Mouse (Mus musculus) layer of hippocampus, adult 11-12 months (tissue): ENCODE results near the gene Gm49336.

Source experiments
- DNase-seq: peaks from one replicate; pipeline ENCODE4 v3.0.0; 2022; ENCODE audit warnings: low spot score

Gm49336 gene

DNA sequence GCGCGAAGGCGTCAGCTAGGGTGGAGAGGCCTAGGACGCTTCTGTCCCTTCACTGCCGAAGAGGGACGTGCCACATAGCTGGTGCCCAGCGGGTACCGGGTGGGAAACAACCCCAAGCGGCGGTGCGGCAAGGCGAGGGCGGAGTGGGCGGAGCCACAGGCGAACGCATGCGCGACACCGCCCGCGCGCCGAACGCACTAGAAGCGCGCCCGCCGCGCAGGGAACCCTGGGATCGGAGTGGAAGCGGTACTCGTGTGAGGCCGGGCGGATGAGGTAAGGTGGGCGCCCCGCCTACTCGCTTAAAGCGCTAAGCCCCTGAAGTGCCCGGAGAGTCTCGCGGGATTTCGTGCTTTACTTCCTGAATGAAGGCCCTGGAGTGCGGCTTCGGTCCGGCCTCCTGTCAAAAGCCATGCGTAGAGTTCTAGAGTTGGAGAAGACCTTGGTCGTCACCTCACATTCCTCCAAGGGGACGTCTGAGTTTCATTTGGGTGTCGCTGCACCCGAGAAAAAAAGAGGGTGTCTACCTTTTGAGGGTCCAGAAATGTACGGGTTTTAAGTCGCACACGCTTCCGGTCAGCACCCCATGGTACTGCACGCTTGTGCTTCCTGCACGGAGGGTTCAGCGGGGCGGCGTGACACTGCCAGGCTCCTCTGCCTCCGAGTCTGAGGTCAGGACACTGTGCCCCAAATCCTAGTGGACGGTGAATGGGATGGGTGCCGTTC, at the start of gene Gm49336, which contains the start of gene Nupl1:
Gene Gm49336, minus strand, starts transcription at position 227 of the 723 bp plus-strand sequence.
Gene Nupl1, minus strand, starts transcription at position 151 of the 723 bp plus-strand sequence.
- peak; percentile 99 for DNase-seq

DNA sequence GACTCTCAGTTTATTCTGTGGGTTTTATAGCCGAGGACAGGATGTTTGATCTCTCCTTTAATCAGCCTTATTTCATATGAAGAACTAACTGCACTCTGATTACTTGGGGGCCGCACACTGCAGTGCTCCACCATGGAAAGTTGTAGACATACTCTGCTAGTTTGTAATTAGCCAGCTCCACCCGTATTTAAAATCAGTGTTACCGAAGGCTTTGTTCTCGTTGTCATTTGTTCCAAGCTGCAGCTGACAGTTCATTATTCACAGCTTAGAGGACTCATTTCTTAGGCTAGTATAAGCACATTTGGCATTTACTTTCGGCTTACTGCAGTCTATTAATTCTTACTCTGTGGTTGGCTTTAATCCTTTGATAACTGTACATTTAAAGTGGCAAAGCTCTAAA, 49.7 kb upstream of the Gm49336 start:
- DNase-seq: no peak

DNA sequence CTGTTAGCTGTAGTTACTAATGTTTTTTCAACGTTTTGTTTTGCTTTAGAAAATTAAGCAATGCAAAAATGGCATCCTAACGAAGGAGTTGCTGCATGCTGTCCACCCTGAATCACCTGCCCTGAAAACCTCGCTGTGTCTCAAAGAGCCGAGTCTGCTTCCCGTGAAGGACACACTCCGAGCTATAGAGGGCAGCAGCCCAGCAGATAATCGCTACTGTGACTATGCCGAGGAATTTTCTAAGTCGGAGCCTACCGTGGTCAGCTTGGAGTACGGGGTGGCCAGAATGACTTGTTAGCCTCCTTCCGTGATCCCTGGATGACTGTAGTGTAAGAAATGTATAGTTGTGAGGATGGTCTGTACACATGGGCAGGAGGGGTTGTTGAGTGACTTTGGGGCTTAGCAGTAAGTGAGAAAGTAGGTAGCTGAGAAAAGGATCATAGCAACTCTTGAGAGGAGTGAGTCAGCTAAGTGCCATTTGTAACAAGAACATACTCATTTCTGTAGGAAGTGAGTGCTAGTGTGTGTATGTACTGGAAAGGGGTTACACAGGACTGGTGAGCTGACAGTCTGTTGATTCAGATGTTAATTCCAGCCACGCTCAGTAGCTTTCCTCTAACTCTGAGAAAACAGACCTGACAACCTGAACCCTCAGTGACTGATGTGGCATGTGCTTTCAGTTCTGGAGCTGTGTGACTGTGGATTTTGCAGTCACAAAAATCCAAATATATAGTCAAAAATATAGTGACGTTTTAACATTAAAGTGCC, 49.1 kb upstream of the Gm49336 start:
- DNase-seq: peak; percentile 24

DNA sequence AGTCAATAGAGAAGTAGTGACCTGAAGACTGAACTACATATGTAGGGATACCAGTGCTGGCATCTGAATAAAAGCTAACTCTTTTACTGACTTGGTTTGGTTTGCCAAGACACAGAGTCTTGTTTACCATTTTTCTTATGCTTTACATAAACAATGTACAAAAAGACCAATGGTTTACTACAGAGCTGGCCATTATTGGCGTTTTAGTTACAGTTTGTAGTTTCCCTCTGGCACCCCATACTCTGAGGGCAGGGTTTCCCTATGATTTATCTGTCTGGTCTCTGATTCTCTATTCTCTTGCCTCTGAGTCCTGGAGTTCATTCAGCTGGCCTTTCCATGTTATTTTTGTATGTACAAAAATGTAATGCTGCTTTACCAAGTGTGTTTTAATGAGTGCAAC, 44.2 kb upstream of the Gm49336 start:
- DNase-seq: no peak

DNA sequence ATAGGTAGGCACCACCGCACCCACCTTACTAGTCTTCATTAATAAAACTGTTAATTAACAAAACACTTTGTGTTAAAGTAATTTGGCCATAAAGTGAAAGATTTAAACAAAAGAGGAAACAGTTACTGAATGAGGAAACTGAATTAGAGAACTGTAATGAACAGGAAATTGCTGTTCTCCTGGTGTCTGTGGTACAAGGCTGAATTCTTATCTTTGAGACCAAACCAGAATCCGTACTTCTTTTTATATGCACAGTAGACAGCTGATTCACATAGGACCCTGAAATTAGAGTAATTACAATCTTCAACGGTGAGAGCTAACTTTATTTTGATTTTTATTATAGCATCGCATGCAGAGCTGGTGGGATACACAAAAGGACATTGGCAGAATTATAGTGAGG, 39.1 kb upstream of the Gm49336 start:
- no peak for DNase-seq

DNA sequence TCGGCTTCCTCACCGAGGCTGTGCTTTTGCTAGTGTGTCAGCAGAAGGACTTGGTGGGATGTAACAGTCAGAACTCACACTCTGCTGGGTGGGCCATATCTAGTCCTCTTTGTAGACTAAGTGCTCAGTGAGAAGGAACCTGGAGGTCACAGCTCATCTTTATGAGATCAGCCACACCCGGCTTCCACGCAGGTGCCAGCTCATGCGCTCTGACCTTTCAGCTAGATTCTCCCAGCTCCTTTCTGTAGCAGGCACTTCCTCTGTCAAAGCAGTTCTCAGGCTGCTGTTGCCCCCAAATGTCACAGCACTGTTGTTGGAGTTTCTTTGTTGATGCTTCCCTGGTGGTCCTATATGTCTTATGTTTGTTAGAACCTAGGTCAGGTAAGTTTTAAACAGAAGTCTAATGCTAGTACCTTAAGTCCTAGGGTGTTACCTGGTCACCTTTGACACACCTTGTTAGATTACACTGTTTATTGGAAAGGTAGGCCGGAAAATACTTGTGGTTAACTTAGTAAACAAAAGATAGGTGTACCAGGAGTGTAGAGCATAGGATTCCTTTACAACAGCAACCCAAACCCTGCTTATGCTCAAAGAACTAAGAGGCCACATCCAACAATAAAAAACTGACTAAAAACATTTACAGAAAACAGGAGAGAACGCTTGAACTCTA, 35.0 kb upstream of the Gm49336 start:
- DNase-seq: no peak

DNA sequence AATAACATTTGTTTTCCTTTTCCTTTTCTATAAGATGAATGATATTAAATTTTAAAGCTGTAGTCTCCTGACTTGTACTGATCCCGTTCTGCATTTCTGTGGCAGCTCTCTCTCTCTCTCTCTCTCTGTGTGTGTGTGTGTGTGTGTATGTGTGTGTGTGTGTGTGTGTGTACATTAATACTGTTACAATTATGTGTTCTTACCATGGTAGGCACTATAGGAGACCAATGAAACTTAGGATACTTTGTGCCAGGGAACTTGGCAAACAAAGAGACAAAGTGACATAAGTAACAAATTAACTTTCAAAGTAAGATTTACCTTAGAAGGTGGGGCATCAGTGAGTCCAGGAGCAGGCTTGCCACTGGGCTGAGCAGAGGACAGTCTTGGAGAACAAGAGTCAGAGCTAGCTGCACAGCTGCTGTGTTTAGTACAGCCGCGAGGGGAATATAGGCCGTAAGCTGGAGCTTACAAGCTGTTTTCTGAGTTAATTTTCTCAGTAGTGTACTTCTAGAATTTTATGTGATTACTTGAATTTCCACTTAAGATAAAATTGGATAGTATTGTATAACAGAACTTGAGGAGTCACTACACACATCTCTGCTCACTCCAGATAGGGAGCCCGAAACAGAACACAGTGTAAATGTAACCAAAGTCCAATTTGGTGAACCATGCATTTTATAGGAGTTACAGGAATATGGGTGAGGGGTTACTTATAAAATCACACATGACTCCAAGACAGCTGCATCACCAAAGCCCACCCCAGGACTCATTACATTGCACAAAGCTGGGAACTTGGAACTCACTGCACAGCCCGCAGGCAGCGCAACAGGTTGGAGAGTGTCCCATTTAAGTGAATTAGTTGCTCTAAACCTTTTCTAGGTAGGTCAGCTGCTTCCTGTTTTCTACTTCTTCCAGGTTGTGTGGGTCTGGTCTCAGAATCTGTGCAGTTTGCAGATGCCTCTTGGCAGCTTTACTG, 24.3 kb upstream of the Gm49336 start:
- no peak for DNase-seq

DNA sequence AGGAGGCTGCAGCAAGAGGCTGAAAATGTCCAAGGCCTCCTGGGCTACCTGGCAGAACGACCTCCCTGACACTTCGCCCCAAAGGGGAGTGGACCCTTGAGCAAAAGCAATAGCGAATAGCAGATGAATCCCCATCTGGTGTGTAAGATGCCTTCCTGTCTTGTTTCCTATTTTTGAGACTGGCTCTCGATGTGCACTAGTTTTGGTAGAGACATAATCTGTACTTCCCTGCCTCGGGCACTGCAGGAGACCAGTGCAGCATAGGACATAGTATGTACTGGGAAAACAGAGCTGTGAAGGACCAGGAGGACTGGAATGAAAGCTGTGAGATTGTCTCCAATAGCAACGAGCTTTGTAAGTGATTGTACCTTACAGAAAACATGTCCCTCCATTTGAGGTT, 22.0 kb upstream of the Gm49336 start:
- DNase-seq: no peak

DNA sequence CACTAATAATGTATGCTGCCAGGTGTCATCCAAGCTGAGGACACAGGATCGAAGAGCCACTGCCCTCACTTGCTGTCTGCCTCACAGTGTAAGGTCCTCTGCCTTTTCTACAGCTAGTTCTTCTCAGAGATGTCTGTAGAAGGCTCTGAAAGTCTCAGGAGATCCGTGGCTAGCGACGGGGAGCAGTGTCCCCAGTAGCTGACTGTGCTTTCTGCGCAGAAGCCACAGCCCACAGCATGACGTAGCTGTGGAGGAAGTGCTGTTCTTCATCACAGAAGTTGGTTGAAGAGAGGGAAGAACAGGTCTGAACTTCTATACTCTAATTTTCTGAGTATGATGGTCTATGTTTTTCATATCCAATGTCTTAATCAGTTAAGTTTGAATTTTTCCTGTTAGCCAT, 18.0 kb upstream of the Gm49336 start:
- DNase-seq: no peak

DNA sequence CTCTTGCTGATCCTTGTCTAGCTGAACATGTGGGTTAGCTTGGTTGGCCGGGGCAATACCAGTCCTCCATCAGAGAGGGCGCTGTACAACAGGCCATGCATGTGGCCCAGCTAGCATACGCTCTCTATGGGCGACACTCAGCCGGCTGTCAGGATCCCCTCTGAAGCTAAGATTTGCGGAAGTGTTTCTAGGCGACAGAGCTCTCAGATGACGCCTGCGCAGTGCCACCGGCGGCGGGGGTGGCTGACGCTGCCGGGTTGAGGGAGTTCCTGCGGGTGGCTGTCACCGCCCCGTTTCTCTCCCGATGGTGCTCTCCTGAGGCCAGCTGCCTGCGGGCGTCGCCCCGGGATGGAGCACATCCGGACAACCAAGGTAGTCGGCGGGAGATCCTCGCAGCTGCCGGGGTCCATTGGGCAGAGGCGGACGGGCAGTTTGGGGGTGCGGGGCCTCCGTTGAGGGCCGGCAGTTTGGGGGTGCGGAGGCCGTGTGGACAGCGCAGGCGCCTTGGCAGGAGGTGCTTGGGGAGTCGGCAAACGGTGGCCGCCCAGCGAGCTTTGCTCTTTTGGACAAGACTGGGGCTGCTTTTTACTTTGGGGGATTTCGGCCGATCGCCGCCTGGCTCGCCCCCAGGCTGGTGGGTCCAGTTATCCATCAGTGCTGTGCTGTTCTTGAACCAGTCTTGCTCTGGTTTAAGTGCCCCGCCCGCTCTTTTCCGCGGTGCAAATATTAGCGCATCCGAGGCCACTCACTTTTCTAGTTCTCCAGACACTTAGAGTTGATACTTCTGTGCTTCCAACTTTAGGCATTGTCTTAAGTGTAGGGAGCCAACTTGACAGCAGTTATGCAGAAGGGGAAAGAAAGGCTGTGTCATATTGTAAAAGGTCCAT, 13.9 kb upstream of the Gm49336 start, which contains the start of gene Mtmr6:
Gene Mtmr6, plus strand, starts transcription at position 239 of the 887 bp plus-strand sequence.
- peak; percentile 96 for DNase-seq

DNA sequence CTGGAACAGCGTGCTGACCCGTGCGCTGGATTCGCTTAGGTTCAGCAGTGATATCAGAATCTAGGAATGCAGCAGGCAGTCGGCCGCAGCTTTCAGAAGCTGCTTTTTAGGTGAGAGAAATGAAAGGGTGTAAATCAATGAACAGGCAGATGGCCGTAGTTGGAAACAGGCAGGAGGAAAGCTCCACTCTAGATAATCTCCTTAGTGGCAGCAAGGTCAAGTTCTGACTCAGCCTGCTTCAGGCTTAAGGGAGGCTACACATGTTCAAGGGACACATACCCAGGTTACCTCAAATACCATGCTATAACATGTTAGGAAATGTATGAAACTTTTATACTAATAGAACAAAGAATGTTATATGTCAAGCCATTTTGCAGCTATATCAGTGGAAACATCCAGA, 11.0 kb upstream of the Gm49336 start:
- DNase-seq: no peak

DNA sequence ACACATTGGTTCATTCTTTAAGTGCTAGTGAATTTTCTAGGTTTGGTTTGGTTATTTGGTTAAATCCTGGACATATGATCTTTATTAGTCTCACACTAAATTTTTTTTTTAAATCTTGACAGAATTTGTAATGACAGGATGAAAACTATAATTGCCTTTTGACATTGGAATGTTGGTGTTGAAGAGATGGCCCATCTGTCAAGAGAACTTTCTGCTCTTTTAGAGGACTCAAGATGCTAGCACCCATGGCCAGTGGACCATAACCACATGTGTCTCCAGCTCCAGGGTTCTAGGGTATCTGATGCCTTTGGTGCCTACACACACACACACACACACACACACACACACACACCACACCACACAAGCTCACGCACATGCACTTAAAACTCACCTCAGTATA, 6.5 kb upstream of the Gm49336 start:
- DNase-seq: no peak

DNA sequence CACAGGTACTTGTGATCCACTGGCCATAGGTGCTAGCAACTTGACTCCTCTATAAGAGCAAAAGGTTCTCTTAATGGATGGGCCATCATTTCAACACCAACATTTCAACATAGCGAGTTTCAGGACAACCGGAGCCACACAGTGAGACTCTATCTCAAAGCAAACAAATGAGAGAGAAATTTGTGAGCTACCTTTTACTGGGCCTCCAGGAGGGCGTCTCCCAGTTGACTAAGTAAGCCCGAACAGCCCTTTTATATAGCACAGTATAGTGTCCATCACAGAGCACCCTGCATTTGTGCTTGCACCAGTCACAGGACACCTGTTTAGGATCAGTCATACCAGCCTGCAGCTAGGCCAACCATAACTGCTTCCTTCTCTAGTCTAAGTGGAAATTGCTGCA, 5.8 kb upstream of the Gm49336 start:
- no peak for DNase-seq

DNA sequence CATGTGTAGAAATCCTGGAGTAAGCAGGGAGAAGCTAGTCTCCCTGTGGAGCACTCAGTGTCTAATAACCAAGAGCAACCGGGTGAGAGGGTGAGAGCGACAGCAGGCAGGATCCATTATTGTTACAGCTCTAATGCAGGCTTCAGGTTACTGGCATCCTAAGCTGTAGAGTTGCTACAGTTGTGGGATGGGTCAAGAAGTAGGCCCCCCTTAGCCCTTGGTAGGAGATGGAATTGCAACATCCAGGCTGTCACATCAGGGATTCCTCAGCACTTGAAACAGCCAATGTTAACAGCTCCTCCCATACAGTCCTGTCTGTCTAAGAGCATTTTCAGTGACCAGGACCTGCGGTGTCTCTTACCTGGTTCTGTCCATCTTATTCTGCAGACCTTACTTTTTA, 5.0 kb upstream of the Gm49336 start:
- DNase-seq: no peak

DNA sequence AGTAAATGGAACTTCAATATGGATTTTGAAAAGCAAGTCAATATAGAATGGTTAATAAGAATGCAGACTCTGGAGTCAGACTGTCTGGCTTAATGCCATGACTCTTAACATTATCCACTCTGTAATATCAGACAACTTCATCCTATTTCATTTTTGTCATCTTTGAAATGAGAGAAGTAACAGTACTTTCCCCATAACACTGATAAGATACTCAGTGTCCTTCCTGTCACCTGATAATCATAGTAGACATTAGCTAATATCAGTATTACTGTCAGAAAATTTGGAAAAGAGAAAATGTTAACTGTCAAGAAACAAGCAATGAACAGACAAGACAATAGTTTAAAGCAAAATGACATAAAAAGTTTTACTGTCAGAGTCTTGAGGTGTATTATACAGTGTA, 3.5 kb upstream of the Gm49336 start:
- DNase-seq: no peak

DNA sequence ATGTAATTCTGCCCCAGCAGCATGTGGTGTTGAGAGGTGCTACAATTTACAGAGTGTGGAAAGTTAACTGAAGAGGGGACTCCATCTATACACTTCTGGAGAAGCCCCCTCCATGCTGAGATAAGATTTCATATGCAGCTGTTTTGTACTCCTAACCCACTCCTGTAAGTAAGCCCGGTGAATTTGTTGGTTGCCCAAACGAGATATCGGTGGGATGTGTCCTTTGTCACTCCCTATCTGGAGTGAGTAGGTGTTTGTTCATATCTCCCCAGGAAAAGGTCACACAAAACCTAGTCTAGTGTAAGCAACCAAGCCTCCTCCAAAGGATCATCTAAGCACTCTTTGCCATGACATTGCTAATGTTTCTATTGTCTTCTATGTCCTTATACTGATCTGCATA, 2.2 kb upstream of the Gm49336 start:
- no peak for DNase-seq

DNA sequence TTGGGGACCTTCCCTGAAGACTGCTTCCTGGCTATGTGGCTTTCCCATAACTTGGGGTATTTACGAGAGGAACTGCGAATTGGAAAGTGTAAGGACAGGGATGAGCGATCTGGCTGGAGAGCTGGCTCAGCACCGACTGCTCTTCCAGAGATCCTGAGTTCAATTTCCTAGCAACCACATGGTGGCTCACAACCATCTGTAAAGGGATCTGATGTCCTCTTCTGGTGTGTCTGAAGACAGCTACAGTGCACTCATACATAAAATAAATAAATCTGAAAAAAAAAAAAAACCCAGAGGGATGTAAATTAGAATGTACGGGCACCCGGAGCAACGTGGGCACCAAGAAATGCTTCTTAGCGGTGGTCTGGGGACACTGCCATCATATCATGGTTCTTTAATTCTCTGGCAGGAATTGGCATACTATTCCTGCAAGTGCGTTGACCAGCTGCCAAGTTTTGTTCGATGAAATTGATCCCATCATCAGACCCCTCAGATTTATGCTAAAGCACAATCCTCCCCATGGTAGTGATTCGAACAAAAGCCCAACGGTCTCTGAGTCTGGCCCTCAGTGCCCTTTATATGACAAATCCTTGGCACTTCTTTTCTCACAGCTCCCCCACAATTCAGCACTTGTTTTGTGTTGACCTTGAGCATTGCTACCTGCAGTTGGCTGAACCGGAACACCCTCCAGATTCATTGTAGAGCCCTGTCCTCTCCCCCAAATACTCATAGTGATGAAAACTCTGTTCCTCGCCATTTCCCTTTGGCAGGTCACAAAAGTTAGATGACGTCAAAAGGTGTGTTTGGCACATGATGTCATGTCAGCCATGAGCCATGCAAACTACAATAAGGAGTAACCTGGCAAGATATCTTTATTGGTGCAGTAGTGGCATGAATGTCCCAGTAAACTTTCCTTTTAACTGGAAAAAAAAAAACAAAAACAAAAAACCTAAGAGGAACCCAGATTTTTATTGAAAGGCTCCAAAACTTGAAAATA, 995 bp upstream of the Gm49336 start:
- DNase-seq: peak; percentile 29

DNA sequence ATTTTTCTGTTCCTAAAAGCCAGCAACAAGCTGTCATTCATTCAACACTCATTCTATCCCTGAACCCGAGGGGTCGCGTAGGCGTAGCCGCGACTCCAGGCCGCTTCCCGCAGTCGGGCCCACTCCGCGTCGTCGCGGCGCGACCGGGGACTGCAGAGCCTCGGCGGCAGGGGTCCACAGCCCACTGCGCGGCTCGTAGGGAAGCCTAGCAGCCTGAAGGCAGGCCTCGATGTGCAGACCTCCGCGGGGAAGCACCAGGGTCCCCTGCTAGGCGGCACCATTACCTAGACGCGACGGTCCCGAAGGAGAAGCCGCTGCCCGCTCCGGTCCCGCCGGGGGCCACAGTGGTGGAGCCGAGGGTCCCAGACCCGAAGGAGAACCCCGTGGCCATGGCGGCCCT, 428 bp downstream of the Gm49336 start:
- DNase-seq: no peak

DNA sequence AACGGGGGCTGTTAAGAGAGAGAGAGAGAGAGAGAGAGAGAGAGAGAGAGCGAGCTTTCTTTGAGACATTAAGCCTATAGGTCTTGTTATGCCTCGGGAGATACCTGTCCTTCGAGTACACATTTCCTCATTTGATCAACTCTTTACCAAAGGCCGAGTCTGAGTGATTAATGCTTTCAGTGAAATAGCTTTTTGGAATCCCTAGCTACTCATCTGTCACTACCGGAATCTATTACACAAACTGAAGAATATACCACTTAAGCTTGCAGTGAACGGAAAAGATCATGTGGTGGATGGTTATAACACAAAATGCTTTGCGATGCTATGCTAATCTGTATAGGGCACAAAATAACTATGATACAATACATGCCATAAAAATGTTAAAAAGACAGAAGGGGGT, 941 bp downstream of the Gm49336 start:
- no peak for DNase-seq
